Mouse (Mus musculus): ENCODE results near the gene Gucd1. TPM values are rescaled to one million over a fixed set of nuclear protein-coding genes. Genes with fewer than 3 reads are reported as not detected.

The Gucd1 gene
- polyA plus RNA-seq, 1 experiment from 2014 or later, result 31.4 TPM

GRCm38 (mm10) chr10:75436604-75437217 is 81.1 kb downstream of the Gucd1 start:
- no peaks in the 10 kb centered on the region for H3K9me3 ChIP-seq (replicated peaks; ENCODE audit: control insufficient read depth, low read length)
- 19% methylated on average over 3 of the region's 3 CpGs for WGBS
- H3K27ac ChIP-seq (replicated peaks; ENCODE audit: low read depth, low read length), result no peak overlapping the region
- H3K27me3 ChIP-seq (ENCODE audit: control insufficient read depth, insufficient read depth, low read length), result no peaks in the 10 kb centered on the region
- no peak overlapping the region for H3K9ac ChIP-seq (replicated peaks; ENCODE audit: low read length)
- no peak overlapping the region for H3K4me2 ChIP-seq (ENCODE audit: low read depth, low read length)
- no peak overlapping the region for H3K4me3 ChIP-seq (ENCODE audit: low read depth, low read length)
- DNase-seq (ENCODE audit: low spot score) (peak; percentile 87), ATAC-seq (replicated peaks; ENCODE audit: insufficient number of reproducible peaks, low FRiP score, low TSS enrichment, low read depth) (peak; percentile 65; the same call in 1 of the 2 replicates)
- H3K36me3 ChIP-seq (replicated peaks; ENCODE audit: control insufficient read depth, insufficient read depth, low read depth, low read length), result no peaks in the 10 kb centered on the region
- H3K4me1 ChIP-seq (ENCODE audit: control insufficient read depth, insufficient read depth, low read length), result no peaks in the 10 kb centered on the region

GRCm38 (mm10) chr10:75430633-75431032 is 87.1 kb downstream of the Gucd1 start:
- no peaks in the 10 kb centered on the region for H3K9me3 ChIP-seq (replicated peaks; ENCODE audit: control insufficient read depth, low read length)
- no peaks in the 10 kb centered on the region for H3K36me3 ChIP-seq (replicated peaks; ENCODE audit: control insufficient read depth, insufficient read depth, low read depth, low read length)
- H3K4me3 ChIP-seq (ENCODE audit: low read depth, low read length), result no peak overlapping the region
- no peaks in the 10 kb centered on the region for H3K4me1 ChIP-seq (ENCODE audit: control insufficient read depth, insufficient read depth, low read length)
- DNase-seq (ENCODE audit: low spot score) (no peak), ATAC-seq (replicated peaks; ENCODE audit: insufficient number of reproducible peaks, low FRiP score, low TSS enrichment, low read depth) (no peak)
- H3K4me2 ChIP-seq (ENCODE audit: low read depth, low read length), result no peak overlapping the region
- WGBS, result 91% methylated on average over 6 of the region's 6 CpGs
- no peak overlapping the region for H3K27ac ChIP-seq (replicated peaks; ENCODE audit: low read depth, low read length)
- no peak overlapping the region for H3K9ac ChIP-seq (replicated peaks; ENCODE audit: low read length)
- H3K27me3 ChIP-seq (ENCODE audit: control insufficient read depth, insufficient read depth, low read length), result no peaks in the 10 kb centered on the region

- WGBS, result 92% methylated on average over 5 of the region's 5 CpGs
- ATAC-seq (replicated peaks; ENCODE audit: insufficient number of reproducible peaks, low FRiP score, low TSS enrichment, low read depth), result no peak
These were observed 87.6 kb downstream of the Gucd1 start for GRCm38 (mm10) chr10:75430147-75430537.

GRCm38 (mm10) chr10:75429522-75430146 is 88.1 kb downstream of the Gucd1 start:
- no peak overlapping the region for H3K9ac ChIP-seq (replicated peaks; ENCODE audit: low read length)
- 87% methylated on average over 7 of the region's 7 CpGs for WGBS
- H3K36me3 ChIP-seq (replicated peaks; ENCODE audit: control insufficient read depth, insufficient read depth, low read depth, low read length), result no peaks in the 10 kb centered on the region
- no peak overlapping the region for H3K27ac ChIP-seq (replicated peaks; ENCODE audit: low read depth, low read length)
- H3K4me2 ChIP-seq (ENCODE audit: low read depth, low read length), result no peak overlapping the region
- no peaks in the 10 kb centered on the region for H3K4me1 ChIP-seq (ENCODE audit: control insufficient read depth, insufficient read depth, low read length)
- no peak for DNase-seq (ENCODE audit: low spot score)
- H3K27me3 ChIP-seq (ENCODE audit: control insufficient read depth, insufficient read depth, low read length), result no peaks in the 10 kb centered on the region
- H3K9me3 ChIP-seq (replicated peaks; ENCODE audit: control insufficient read depth, low read length), result no peaks in the 10 kb centered on the region
- ATAC-seq (replicated peaks; ENCODE audit: insufficient number of reproducible peaks, low FRiP score, low TSS enrichment, low read depth), result no peak
- H3K4me3 ChIP-seq (ENCODE audit: low read depth, low read length), result no peak overlapping the region

More at GRCm38 (mm10) chr10:75430147-75430537, 87.6 kb downstream of the Gucd1 start:
- H3K36me3 ChIP-seq (replicated peaks; ENCODE audit: control insufficient read depth, insufficient read depth, low read depth, low read length), result no peaks in the 10 kb centered on the region
- H3K4me3 ChIP-seq (ENCODE audit: low read depth, low read length), result no peak overlapping the region
- no peak overlapping the region for H3K4me2 ChIP-seq (ENCODE audit: low read depth, low read length)
- DNase-seq (ENCODE audit: low spot score), result no peak
- H3K9me3 ChIP-seq (replicated peaks; ENCODE audit: control insufficient read depth, low read length), result no peaks in the 10 kb centered on the region
- no peak overlapping the region for H3K27ac ChIP-seq (replicated peaks; ENCODE audit: low read depth, low read length)
- no peak overlapping the region for H3K9ac ChIP-seq (replicated peaks; ENCODE audit: low read length)
- H3K27me3 ChIP-seq (ENCODE audit: control insufficient read depth, insufficient read depth, low read length), result no peaks in the 10 kb centered on the region
- no peaks in the 10 kb centered on the region for H3K4me1 ChIP-seq (ENCODE audit: control insufficient read depth, insufficient read depth, low read length)

GRCm38 (mm10) chr10:75429004-75429380 is 88.8 kb downstream of the Gucd1 start:
- ATAC-seq (replicated peaks; ENCODE audit: insufficient number of reproducible peaks, low FRiP score, low TSS enrichment, low read depth) (no peak), DNase-seq (ENCODE audit: low spot score) (no peak)
- H3K36me3 ChIP-seq (replicated peaks; ENCODE audit: control insufficient read depth, insufficient read depth, low read depth, low read length), result no peaks in the 10 kb centered on the region
- H3K27ac ChIP-seq (replicated peaks; ENCODE audit: low read depth, low read length), result no peak overlapping the region
- no peaks in the 10 kb centered on the region for H3K9me3 ChIP-seq (replicated peaks; ENCODE audit: control insufficient read depth, low read length)
- H3K4me3 ChIP-seq (ENCODE audit: low read depth, low read length), result no peak overlapping the region
- H3K9ac ChIP-seq (replicated peaks; ENCODE audit: low read length), result no peak overlapping the region
- no peaks in the 10 kb centered on the region for H3K27me3 ChIP-seq (ENCODE audit: control insufficient read depth, insufficient read depth, low read length)
- H3K4me2 ChIP-seq (ENCODE audit: low read depth, low read length), result no peak overlapping the region
- no peaks in the 10 kb centered on the region for H3K4me1 ChIP-seq (ENCODE audit: control insufficient read depth, insufficient read depth, low read length)
- WGBS, result 80% methylated on average over 6 of the region's 6 CpGs

GRCm38 (mm10) chr10:75428049-75429003 is 89.4 kb downstream of the Gucd1 start:
- H3K9ac ChIP-seq (replicated peaks; ENCODE audit: low read length), result no peak overlapping the region
- H3K27ac ChIP-seq (replicated peaks; ENCODE audit: low read depth, low read length), result no peak overlapping the region
- ATAC-seq (replicated peaks; ENCODE audit: insufficient number of reproducible peaks, low FRiP score, low TSS enrichment, low read depth) (no peak), DNase-seq (ENCODE audit: low spot score) (no peak)
- no peaks in the 10 kb centered on the region for H3K4me1 ChIP-seq (ENCODE audit: control insufficient read depth, insufficient read depth, low read length)
- H3K4me3 ChIP-seq (ENCODE audit: low read depth, low read length), result no peak overlapping the region
- no peaks in the 10 kb centered on the region for H3K36me3 ChIP-seq (replicated peaks; ENCODE audit: control insufficient read depth, insufficient read depth, low read depth, low read length)
- H3K9me3 ChIP-seq (replicated peaks; ENCODE audit: control insufficient read depth, low read length), result no peaks in the 10 kb centered on the region
- no peaks in the 10 kb centered on the region for H3K27me3 ChIP-seq (ENCODE audit: control insufficient read depth, insufficient read depth, low read length)
- no peak overlapping the region for H3K4me2 ChIP-seq (ENCODE audit: low read depth, low read length)
- 88% methylated on average over 13 of the region's 13 CpGs for WGBS

- Histone ChIP-seq H3K9ac (replicated peaks; ENCODE audit: low read length) (no peak overlapping the region), H3K27ac (replicated peaks; ENCODE audit: low read depth, low read length) (no peak overlapping the region), H3K36me3 (replicated peaks; ENCODE audit: control insufficient read depth, insufficient read depth, low read depth, low read length) (no peaks in the 10 kb centered on the region), H3K4me1 (ENCODE audit: control insufficient read depth, insufficient read depth, low read length) (no peaks in the 10 kb centered on the region), H3K27me3 (ENCODE audit: control insufficient read depth, insufficient read depth, low read length) (no peaks in the 10 kb centered on the region), H3K4me3 (ENCODE audit: low read depth, low read length) (no peak overlapping the region), H3K4me2 (ENCODE audit: low read depth, low read length) (no peak overlapping the region), H3K9me3 (replicated peaks; ENCODE audit: control insufficient read depth, low read length) (no peaks in the 10 kb centered on the region)
- DNase-seq (ENCODE audit: low spot score) (no peak), ATAC-seq (replicated peaks; ENCODE audit: insufficient number of reproducible peaks, low FRiP score, low TSS enrichment, low read depth) (no peak)
- 88% methylated on average over 10 of the region's 10 CpGs for WGBS
These were observed 93.3 kb downstream of the Gucd1 start for GRCm38 (mm10) chr10:75424498-75424901.

GRCm38 (mm10) chr10:75418747-75419146 is 99.0 kb downstream of the Gucd1 start:
- no peak overlapping the region for H3K27ac ChIP-seq (replicated peaks; ENCODE audit: low read depth, low read length)
- no peaks in the 10 kb centered on the region for H3K9me3 ChIP-seq (replicated peaks; ENCODE audit: control insufficient read depth, low read length)
- no peaks in the 10 kb centered on the region for H3K27me3 ChIP-seq (ENCODE audit: control insufficient read depth, insufficient read depth, low read length)
- no peak overlapping the region for H3K4me3 ChIP-seq (ENCODE audit: low read depth, low read length)
- no peaks in the 10 kb centered on the region for H3K36me3 ChIP-seq (replicated peaks; ENCODE audit: control insufficient read depth, insufficient read depth, low read depth, low read length)
- DNase-seq (ENCODE audit: low spot score) (no peak), ATAC-seq (replicated peaks; ENCODE audit: insufficient number of reproducible peaks, low FRiP score, low TSS enrichment, low read depth) (no peak)
- H3K4me1 ChIP-seq (ENCODE audit: control insufficient read depth, insufficient read depth, low read length), result no peaks in the 10 kb centered on the region
- WGBS, result 63% methylated on average over 4 of the region's 4 CpGs
- no peak overlapping the region for H3K4me2 ChIP-seq (ENCODE audit: low read depth, low read length)
- H3K9ac ChIP-seq (replicated peaks; ENCODE audit: low read length), result no peak overlapping the region
